Mouse (Mus musculus) stomach, embryonic 16.5 days (tissue): ENCODE data around the gene Rps6. TPM values are rescaled to one million over a fixed set of nuclear protein-coding genes. Genes with fewer than 3 reads are reported as not detected.

ENCODE experiments used
- ATAC-seq: fragments of 200-750 bp; cut with Nextera tagmentation; 2 replicates; pipeline ENCODE4 v1.8.0; 2017; ENCODE audit warnings: moderate number of reproducible peaks, moderate TSS enrichment; ENCODE audit not compliant: insufficient read depth, low FRiP score
- H3K27ac ChIP-seq: fragments of 300-500 bp; sonication (generic); 2 replicates; pipeline ENCODE4 v1.5.1; 2014; ENCODE audit warnings: low read length
- H3K27me3 ChIP-seq: fragments of 300-500 bp; sonication (generic); 2 replicates; pipeline ENCODE4 v1.6.1; 2014; ENCODE audit warnings: low read length, control low read depth, mixed read lengths; ENCODE audit not compliant: control insufficient read depth, insufficient read depth
- H3K36me3 ChIP-seq: fragments of 300-500 bp; sonication (generic); 2 replicates; pipeline ENCODE4 v1.6.1; 2014; ENCODE audit warnings: low read length; ENCODE audit not compliant: control insufficient read depth, insufficient read depth
- H3K4me1 ChIP-seq: fragments of 300-500 bp; sonication (generic); 2 replicates; pipeline ENCODE4 v1.6.1; 2014; ENCODE audit warnings: low read length, control low read depth, mixed read lengths; ENCODE audit not compliant: control insufficient read depth, insufficient read depth
- H3K4me2 ChIP-seq: fragments of 300-500 bp; sonication (generic); 2 replicates; pipeline ENCODE4 v1.6.1; 2014; ENCODE audit warnings: low read depth, low read length, mixed read lengths
- H3K4me3 ChIP-seq: fragments of 300-500 bp; sonication (generic); replicated peaks from 2 replicates; pipeline ENCODE4 v1.5.1; 2014; ENCODE audit warnings: mild to moderate bottlenecking, low read length
- H3K9ac ChIP-seq: fragments of 300-500 bp; sonication (generic); 2 replicates; pipeline ENCODE4 v1.6.1; 2014; ENCODE audit warnings: low read length
- H3K9me3 ChIP-seq: fragments of 300-500 bp; sonication (generic); replicated peaks from 2 replicates; pipeline ENCODE4 v1.6.1; 2016; ENCODE audit warnings: low read length, control low read depth; ENCODE audit not compliant: control insufficient read depth
- WGBS: fragments of 180-500 bp; shearing (Covaris S2); extraction: QIAGEN DNeasy Blood & Tissue Kit; methylation state at CpG from one replicate; pipeline ENCODE4 v1.1.7; 2014; 5-methylcytosine and 5-hydroxymethylcytosine counted together
- polyA plus RNA-seq: library from polyadenylated mRNA; unstranded; fragments of >200 nt; fragmentation: Nextera tagmentation; extraction: Ambion mirVana; gene quantifications from 2 replicates; pipeline ENCODE4 v1.2.1, GENCODE M21; 2015

Gene Rps6
- 556 and 729 TPM in 2 replicates for polyA plus RNA-seq

- Histone ChIP-seq H3K4me3 (peak within 1 kb of the TSS; percentile 98), H3K36me3 (peaks cover 28% of the 10 kb centered on the region), H3K9me3 (no peaks in the 10 kb centered on the region), H3K9ac (peak within 1 kb of the TSS; percentile 100), H3K4me1 (peaks cover 5% of the 10 kb centered on the region), H3K4me2 (peak within 1 kb of the TSS; percentile 83), H3K27ac (peak within 1 kb of the TSS; percentile 94), H3K27me3 (no peaks in the 10 kb centered on the region)
- ATAC-seq, result peak; percentile 98
- under 1% methylated on average over 65 of the region's 68 CpGs for WGBS
Observed at GRCm38 (mm10) chr4:86857113-86858069, at the start of gene Rps6. TSS of gene Rps6 (minus strand) at chr4:86857412.

GRCm38 (mm10) chr4:86905869-86906268, 48.7 kb upstream of the Rps6 start:
- H3K27ac ChIP-seq, result no peak overlapping the region
- H3K27me3 ChIP-seq, result no peaks in the 10 kb centered on the region
- no peaks in the 10 kb centered on the region for H3K9me3 ChIP-seq
- H3K4me1 ChIP-seq, result no peaks in the 10 kb centered on the region
- no peak overlapping the region for H3K4me3 ChIP-seq
- no peak for ATAC-seq
- H3K36me3 ChIP-seq, result no peaks in the 10 kb centered on the region
- 75% methylated on average over 1 of the region's 1 CpGs for WGBS
- H3K9ac ChIP-seq, result no peak overlapping the region
- no peak overlapping the region for H3K4me2 ChIP-seq

DNA sequence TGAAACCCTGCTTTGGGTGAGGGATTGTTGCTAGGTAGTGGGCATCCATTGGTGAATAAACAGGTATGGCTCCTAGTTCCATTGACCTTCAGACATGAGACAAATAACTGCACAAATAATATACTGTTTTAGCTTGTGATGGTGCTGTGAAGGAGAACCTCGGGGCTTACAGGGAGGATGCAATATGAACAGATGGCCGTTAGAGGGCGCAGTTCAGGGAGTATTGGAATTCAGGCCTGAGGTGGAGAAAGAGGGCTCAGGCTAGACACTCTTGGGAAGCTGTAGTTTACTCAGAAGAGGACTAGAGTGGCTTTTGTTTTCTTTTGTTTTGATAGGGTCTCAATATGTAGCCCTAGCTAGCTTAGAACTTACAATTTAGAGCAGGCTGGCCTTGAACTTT, 47.8 kb upstream of the Rps6 start:
- Histone ChIP-seq H3K9ac (no peak overlapping the region), H3K36me3 (no peaks in the 10 kb centered on the region), H3K9me3 (no peaks in the 10 kb centered on the region), H3K27me3 (no peaks in the 10 kb centered on the region), H3K4me2 (no peak overlapping the region), H3K27ac (no peak overlapping the region), H3K4me3 (no peak overlapping the region), H3K4me1 (no peaks in the 10 kb centered on the region)
- ATAC-seq, result no peak
- 36% methylated on average over 3 of the region's 3 CpGs for WGBS

- H3K4me2 ChIP-seq, result no peak overlapping the region
- H3K4me1 ChIP-seq, result peaks cover 5% of the 10 kb centered on the region; the same call in 1 of the 2 replicates
- no peak overlapping the region for H3K9ac ChIP-seq
- ATAC-seq, result no peak
- H3K4me3 ChIP-seq, result no peak overlapping the region
- no peak overlapping the region for H3K27ac ChIP-seq
- H3K27me3 ChIP-seq, result no peaks in the 10 kb centered on the region
- no peaks in the 10 kb centered on the region for H3K36me3 ChIP-seq
- WGBS, result 56% methylated on average over 6 of the region's 6 CpGs
- no peaks in the 10 kb centered on the region for H3K9me3 ChIP-seq
Observed at GRCm38 (mm10) chr4:86902351-86902750, 45.1 kb upstream of the Rps6 start.

DNA sequence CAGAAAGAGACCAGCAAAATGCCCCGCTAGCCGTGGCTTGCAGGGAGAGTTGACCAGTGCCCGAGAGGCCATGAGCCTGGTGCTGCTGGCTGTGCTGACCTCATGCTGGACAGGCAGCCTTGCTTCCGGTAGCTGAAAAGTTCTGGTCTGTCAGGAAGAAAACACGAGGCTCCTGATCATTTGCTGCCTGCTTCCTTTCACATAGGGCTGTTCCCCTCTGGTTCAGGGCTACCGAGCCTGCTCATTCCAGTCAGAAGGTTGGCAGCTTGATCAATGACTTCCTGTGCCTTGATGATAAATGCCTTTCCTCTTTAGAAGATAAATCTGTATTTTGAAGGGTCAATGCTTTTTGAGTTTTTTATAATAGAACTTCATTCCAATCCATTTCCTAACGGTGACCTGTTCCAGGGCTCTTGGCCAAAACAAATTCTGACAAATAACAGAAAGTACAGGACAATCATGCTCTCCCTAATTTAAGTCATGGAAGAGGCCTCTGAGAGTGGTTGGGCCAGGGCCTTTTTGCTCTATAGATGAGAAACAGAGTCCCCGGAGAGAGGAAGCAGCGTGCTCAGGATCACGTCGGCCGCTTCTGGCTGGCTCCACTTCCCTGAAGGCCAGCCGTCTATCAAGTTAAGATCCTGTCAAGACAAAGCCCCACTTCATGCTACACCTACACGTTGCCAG, 41.7 kb upstream of the Rps6 start:
- Histone ChIP-seq H3K9me3 (no peaks in the 10 kb centered on the region), H3K36me3 (no peaks in the 10 kb centered on the region), H3K4me3 (no peak overlapping the region), H3K4me2 (no peak overlapping the region), H3K27ac (no peak overlapping the region), H3K4me1 (peaks cover 5% of the 10 kb centered on the region; the same call in 1 of the 2 replicates), H3K9ac (no peak overlapping the region), H3K27me3 (no peaks in the 10 kb centered on the region)
- ATAC-seq, result peak; percentile 80
- WGBS, result 23% methylated on average over 14 of the region's 14 CpGs

DNA sequence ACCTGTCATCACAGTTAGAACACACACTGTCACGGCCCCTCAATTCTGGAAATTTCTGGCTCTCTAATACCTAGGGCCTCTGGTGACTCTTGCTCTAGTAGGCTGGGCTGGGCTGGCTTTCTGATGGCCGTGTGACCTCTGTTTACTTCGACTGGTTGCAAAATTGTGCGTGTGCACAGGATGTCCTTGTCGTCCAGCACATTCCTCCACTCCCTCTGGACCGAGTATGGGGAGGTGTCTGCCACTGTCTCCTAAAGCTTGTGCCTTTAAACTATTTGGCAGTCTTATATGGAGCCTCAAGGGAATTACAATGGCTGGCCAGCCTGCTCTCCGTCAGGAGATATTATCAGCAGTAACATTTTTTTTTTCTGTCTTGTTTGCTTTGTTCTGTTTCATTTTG, 40.2 kb upstream of the Rps6 start:
- Histone ChIP-seq H3K4me2 (no peak overlapping the region), H3K9me3 (no peaks in the 10 kb centered on the region), H3K9ac (no peak overlapping the region), H3K27ac (no peak overlapping the region), H3K36me3 (no peaks in the 10 kb centered on the region), H3K4me1 (peaks cover 5% of the 10 kb centered on the region; the same call in 1 of the 2 replicates), H3K4me3 (no peak overlapping the region), H3K27me3 (no peaks in the 10 kb centered on the region)
- no peak for ATAC-seq
- WGBS, result 73% methylated on average over 7 of the region's 7 CpGs

DNA sequence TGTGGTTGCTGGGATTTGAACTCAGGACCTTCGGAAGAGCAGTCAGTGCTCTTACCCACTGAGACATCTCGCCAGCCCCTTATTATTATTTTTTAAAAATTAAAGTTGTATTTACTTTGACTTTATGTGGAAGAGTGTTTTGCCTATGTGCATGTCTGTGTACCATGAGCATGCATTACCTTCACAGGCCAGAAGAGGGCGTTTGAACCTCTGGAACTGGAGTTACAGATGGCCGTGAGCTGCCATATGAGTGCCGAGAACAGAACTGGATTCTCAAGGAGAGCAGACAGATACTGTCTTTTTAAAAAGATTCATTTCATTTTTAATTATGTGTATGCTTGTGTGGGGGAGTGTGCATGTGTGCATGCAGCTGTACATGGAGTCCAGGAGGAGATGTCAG, 30.7 kb upstream of the Rps6 start:
- H3K4me3 ChIP-seq, result no peak overlapping the region
- H3K27me3 ChIP-seq, result no peaks in the 10 kb centered on the region
- no peak overlapping the region for H3K4me2 ChIP-seq
- no peaks in the 10 kb centered on the region for H3K9me3 ChIP-seq
- no peaks in the 10 kb centered on the region for H3K4me1 ChIP-seq
- H3K36me3 ChIP-seq, result no peaks in the 10 kb centered on the region
- H3K9ac ChIP-seq, result no peak overlapping the region
- no peak for ATAC-seq
- 77% methylated on average over 5 of the region's 5 CpGs for WGBS
- no peak overlapping the region for H3K27ac ChIP-seq

DNA sequence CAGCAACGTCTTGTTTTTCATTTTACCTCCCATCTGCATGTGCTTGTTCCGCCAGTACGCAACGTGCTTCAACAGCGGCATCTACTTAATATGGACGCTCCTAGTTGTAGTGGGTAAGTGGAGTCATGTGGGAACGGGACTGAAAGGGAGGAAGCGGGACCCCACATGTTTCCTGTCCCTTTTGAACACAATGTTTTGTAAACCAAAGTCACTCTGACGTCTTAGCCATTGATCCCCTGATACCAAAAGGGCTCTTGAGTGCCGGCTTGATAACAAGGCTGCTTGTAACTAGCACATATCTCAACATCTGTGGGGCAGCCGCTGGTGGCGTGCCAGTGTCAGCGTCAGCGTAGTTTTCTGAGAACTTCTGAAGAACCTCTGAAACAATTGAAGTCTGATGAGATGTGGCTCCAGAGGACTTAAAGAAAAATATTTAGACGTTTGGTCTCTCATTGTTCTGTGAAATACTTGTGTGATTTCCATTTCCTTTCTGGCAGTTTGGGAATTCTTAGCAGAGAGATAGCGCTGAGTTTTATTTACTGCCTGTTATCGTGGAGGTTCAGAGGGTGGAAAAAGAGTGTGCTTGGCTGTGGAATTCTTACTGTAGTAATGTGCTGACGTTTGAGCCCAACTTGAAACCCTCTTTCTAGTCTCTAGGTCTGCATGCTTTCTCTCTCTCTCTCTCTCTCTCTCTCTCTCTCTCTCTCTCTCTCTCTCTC, 29.1 kb upstream of the Rps6 start:
- Histone ChIP-seq H3K4me3 (peak overlapping the region; percentile 40), H3K27me3 (no peaks in the 10 kb centered on the region), H3K9me3 (no peaks in the 10 kb centered on the region), H3K4me2 (peak overlapping the region; percentile 53), H3K4me1 (no peaks in the 10 kb centered on the region), H3K27ac (no peak overlapping the region), H3K36me3 (no peaks in the 10 kb centered on the region), H3K9ac (peak overlapping the region; percentile 37)
- peak; percentile 58; the same call in 1 of the 2 replicates for ATAC-seq
- 17% methylated on average over 18 of the region's 18 CpGs for WGBS
